Comparison of ENCODE assay signal across 7 mouse cellular contexts in genomic region chr14:75834251-75834738, GRCm38 (mm10). TPM values are rescaled to one million over a fixed set of nuclear protein-coding genes. Genes with fewer than 3 reads are reported as not detected.
DNase-seq lines count a peak whose midpoint lies in the region; ATAC-seq and TF ChIP-seq lines count a peak whose summit lies in the region.

No protein-coding gene starts in this region.

- TF ChIP-seq POLR2A in brain, embryonic 14.5 days (IDR thresholded peaks at IDR 0.05; ENCODE audit: borderline replicate concordance, extremely low read depth, insufficient read depth, insufficient read length, poor library complexity, severe bottlenecking) = no peak; the same call in 1 of the 2 replicates

- peak overlapping the region; percentile 34 for H3K4me3 ChIP-seq in forebrain, postnatal 0 days (ENCODE audit: low read depth, low read length)
- H3K4me3 ChIP-seq in hindbrain, embryonic 13.5 days = peak overlapping the region; percentile 44
- peak overlapping the region; percentile 36 for H3K4me3 ChIP-seq in left cerebral cortex, adult 2 months

- H3K9me3 ChIP-seq in forebrain, postnatal 0 days (ENCODE audit: low read length) = no peaks in the 10 kb centered on the region
- H3K9me3 ChIP-seq in hindbrain, embryonic 13.5 days = no peaks in the 10 kb centered on the region

- no peaks in the 10 kb centered on the region for H3K27me3 ChIP-seq in forebrain, postnatal 0 days (ENCODE audit: insufficient read depth, low read length)
- H3K27me3 ChIP-seq in hindbrain, embryonic 13.5 days = 0 out of 2 replicates have a peak, but pooled peaks cover 4% of the 10 kb centered on the region

- under 1% methylated on average over 10 of the region's 10 CpGs for WGBS in forebrain, postnatal 0 days
- under 1% methylated on average over 10 of the region's 10 CpGs for WGBS in hindbrain, embryonic 13.5 days

- peak overlapping the region; percentile 61 for H3K4me2 ChIP-seq in forebrain, postnatal 0 days (ENCODE audit: low read depth)
- H3K4me2 ChIP-seq in hindbrain, embryonic 13.5 days = peak overlapping the region; percentile 78

- no peak for TF ChIP-seq CTCF in brain, embryonic 14.5 days (IDR thresholded peaks at IDR 0.05; ENCODE audit: borderline replicate concordance, extremely low read depth, insufficient read depth, insufficient read length)
- no peak for TF ChIP-seq CTCF in forebrain, postnatal 0 days (IDR thresholded peaks at IDR 0.05; ENCODE audit: low read depth)
- TF ChIP-seq CTCF in left cerebral cortex, adult 2 months (IDR thresholded peaks at IDR 0.05) = no peak

- no peaks in the 10 kb centered on the region for H3K36me3 ChIP-seq in forebrain, postnatal 0 days (ENCODE audit: insufficient read depth)
- no peaks in the 10 kb centered on the region for H3K36me3 ChIP-seq in hindbrain, embryonic 13.5 days

- peak overlapping the region; percentile 49 for H3K9ac ChIP-seq in forebrain, postnatal 0 days
- peak overlapping the region; percentile 71 for H3K9ac ChIP-seq in hindbrain, embryonic 13.5 days

- H3K27ac ChIP-seq in forebrain, postnatal 0 days (ENCODE audit: low read depth, low read length) = peak overlapping the region; percentile 82
- peak overlapping the region; percentile 83 for H3K27ac ChIP-seq in hindbrain, embryonic 13.5 days
- H3K27ac ChIP-seq in left cerebral cortex, adult 2 months = peak overlapping the region; percentile 90

- peak; percentile 75 for ATAC-seq in forebrain, postnatal 0 days
- peak; percentile 69 for ATAC-seq in hindbrain, embryonic 13.5 days (ENCODE audit: low FRiP score)
- ATAC-seq in megakaryocyte, adult 5-6 weeks (ENCODE audit: poor library complexity, severe bottlenecking) = peak; percentile 60

- peak; percentile 86 for DNase-seq in MN1 (ENCODE audit: low spot score)
- DNase-seq in brain, embryonic 14.5 days (ENCODE audit: low read depth) = peak; percentile 93
- peak; percentile 75 for DNase-seq in forebrain, postnatal 0 days
- peak in 1 of 2 experiments; percentile 45 for DNase-seq in left cerebral cortex, adult 2 months (ENCODE audit: extremely low spot score in 1 of 2, low spot score in 2 of 2)
- DNase-seq in right cerebral cortex, postnatal 25 days = peak; percentile 35

- intact Hi-C loops in left cerebral cortex, adult 2 months (cut with DNase I) = no loop called here

- peaks cover 11% of the 10 kb centered on the region for H3K4me1 ChIP-seq in forebrain, postnatal 0 days (ENCODE audit: insufficient read depth)
- H3K4me1 ChIP-seq in hindbrain, embryonic 13.5 days (replicated peaks) = peaks cover 25% of the 10 kb centered on the region

RNA-seq across cellular contexts. Expression of gene Tpt1, which starts 10.6 kb away (rescaled TPM):
- 1,780 and 1,905 TPM in 2 replicates for polyA plus RNA-seq in brain, embryonic 14.5 days (2012; rRNA removed)
- total RNA-seq in forebrain, postnatal 0 days (2014; rRNA removed) = 738 and 1,020 TPM in 2 replicates
- 708 and 819 TPM in 2 replicates for polyA plus RNA-seq in forebrain, postnatal 0 days (2015; fragmentation: Nextera tagmentation; extraction: Ambion mirVana)
- polyA plus RNA-seq in hindbrain, embryonic 13.5 days (2015; fragmentation: Nextera tagmentation; extraction: Ambion mirVana) = 884 and 886 TPM in 2 replicates
- total RNA-seq in left cerebral cortex, adult 2 months (2021) = 100 to 1,000 TPM; 975 to 978 TPM
- 5,508 and 5,947 TPM in 2 replicates for total RNA-seq in megakaryocyte, adult 5-6 weeks (2015)
- 1,349 and 1,387 TPM in 2 replicates for total RNA-seq in megakaryocyte, adult 5-6 weeks (2017)

RNA-seq across cellular contexts. Expression of gene Slc25a30, which starts 47.5 kb away (rescaled TPM):
- polyA plus RNA-seq in brain, embryonic 14.5 days (2012; rRNA removed) = 15.1 and 18.3 TPM in 2 replicates
- total RNA-seq in forebrain, postnatal 0 days (2014; rRNA removed) = 20.1 and 27.4 TPM in 2 replicates
- polyA plus RNA-seq in forebrain, postnatal 0 days (2015; fragmentation: Nextera tagmentation; extraction: Ambion mirVana) = 4.7 and 7.0 TPM in 2 replicates
- polyA plus RNA-seq in hindbrain, embryonic 13.5 days (2015; fragmentation: Nextera tagmentation; extraction: Ambion mirVana) = 11.4 and 12.2 TPM in 2 replicates
- total RNA-seq in left cerebral cortex, adult 2 months (2021) = 10 to 100 TPM; 10.6 to 12.2 TPM
- total RNA-seq in megakaryocyte, adult 5-6 weeks (2015) = 19.8 and 21.6 TPM in 2 replicates
- 13.0 and 19.9 TPM in 2 replicates for total RNA-seq in megakaryocyte, adult 5-6 weeks (2017)
